Mouse (Mus musculus) E14TG2a.4 (cell line): ENCODE measurements around the gene Adcy5.

ENCODE experiments used
- CTCF ChIP-seq: conservative IDR thresholded peaks from 2 replicates; pipeline ENCODE4 v1.5.1; 2014; ENCODE audit warnings: low read length
- NANOG ChIP-seq: IDR thresholded peaks from 2 replicates; pipeline ENCODE4 v1.6.1; 2014; ENCODE audit warnings: borderline replicate concordance, low read length, mixed read lengths

DNA sequence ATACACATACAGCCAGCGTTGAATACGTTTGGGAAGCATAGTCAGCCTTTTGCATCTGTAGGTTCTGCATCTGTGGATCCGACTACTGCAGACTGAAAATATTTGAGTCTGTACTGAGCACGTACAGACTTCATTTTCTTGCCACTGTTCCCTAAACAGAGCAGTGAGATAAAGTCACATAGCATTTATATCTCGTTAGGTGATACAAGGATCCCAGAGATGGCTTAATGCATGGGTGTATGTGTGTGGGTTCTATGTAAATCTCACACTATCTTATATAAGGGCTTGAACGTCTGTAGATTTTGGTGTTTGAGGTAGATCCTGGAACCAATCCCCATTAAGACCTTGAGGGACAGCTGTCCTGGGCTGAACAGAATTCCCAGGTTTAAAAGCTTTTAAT, 10.7 kb downstream of the Adcy5 start:
- TF ChIP-seq CTCF = no peak
- no peak for TF ChIP-seq NANOG
